Mouse (Mus musculus): Measurements from ENCODE around the gene Atxn1. TPM values are rescaled to one million over a fixed set of nuclear protein-coding genes. Genes with fewer than 3 reads are reported as not detected.

Atxn1 gene
- 1.6 and 2.3 TPM in 2 replicates for polyA plus RNA-seq (2014; fragmentation: Nextera tagmentation; extraction: Ambion mirVana)

DNA sequence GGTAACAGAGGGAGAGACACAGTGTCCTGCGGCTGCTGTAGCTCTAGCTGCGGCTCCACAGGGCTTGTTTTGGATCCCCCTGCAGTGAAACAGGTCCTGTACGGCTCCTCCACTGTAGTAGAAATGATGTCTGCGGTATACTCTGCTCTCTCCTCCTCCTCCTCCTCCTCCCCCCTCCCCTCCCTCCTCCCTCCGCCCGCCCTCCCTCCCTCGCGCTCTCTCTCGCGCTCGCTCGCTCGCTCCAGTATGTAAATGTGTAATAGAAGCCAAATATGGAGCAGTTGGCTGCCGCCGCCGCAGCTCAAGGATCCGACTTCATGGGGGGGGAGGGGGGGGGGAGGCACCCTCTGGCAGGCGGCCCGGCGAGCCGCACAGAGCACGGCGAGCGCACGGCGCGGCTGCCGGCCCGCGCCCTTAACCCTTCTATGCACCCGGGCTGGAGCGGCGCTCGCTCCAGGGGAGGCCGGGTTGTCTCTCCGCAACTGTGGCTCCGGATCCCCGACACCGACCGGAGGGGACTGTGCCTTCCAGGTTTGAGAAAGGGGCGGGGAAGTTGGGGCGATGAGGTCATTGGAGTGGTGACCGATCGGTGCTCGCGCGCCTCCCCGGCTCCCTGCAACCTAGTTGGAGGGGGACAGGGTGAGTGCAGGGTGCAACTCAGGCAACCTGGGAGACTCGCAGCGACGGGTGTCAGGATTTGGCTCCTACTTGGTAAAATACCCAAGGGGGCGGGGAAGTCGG lies at the start of gene Atxn1:
Gene Atxn1, minus strand, starts transcription at position 156 of the 741 bp plus-strand sequence.
- WGBS: under 1% methylated on average over 51 of the region's 53 CpGs
- H3K4me2 ChIP-seq: peak within 1 kb of the TSS; percentile 98
- peak within 1 kb of the TSS; percentile 91 for H3K27ac ChIP-seq (ENCODE audit: low read depth, low read length)
- ATAC-seq (replicated peaks; ENCODE audit: low FRiP score): peak; percentile 82
- H3K4me1 ChIP-seq (replicated peaks; ENCODE audit: control insufficient read depth, insufficient read depth, low read length): peaks cover 17% of the 10 kb centered on the region
- no peaks in the 10 kb centered on the region for H3K9me3 ChIP-seq (ENCODE audit: control insufficient read depth, low read length)
- DNase-seq (ENCODE audit: low spot score): peak; percentile 84
- H3K4me3 ChIP-seq (ENCODE audit: low read depth, low read length): peak within 1 kb of the TSS; percentile 91
- H3K36me3 ChIP-seq (ENCODE audit: control insufficient read depth, insufficient read depth, low read length): no peaks in the 10 kb centered on the region
- H3K9ac ChIP-seq (ENCODE audit: low read depth, low read length): peak within 1 kb of the TSS; percentile 88
- no peaks in the 10 kb centered on the region; the same call in 1 of the 2 replicates for H3K27me3 ChIP-seq (replicated peaks; ENCODE audit: control insufficient read depth, insufficient read depth, low read length)

DNA sequence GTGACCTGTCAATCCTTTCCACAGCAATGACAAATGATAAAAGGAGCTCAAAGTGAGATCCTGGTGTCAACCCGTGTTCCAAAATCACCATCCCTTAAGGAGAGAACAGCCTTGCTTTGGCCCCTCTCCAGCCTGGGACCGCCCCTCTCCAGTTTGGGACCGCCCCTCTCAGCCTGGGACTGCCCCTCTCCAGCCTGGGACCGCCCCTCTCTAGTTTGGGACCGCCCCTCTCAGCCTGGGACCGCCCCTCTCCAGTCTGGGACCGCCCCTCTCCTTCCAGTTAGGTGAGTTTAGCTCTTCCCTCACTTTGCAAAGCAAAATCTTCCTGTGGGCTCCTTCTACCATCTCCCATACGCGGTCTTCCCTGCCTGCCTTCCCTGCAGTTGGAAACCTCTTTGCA lies 46.4 kb upstream of the Atxn1 start:
- H3K9me3 ChIP-seq (ENCODE audit: control insufficient read depth, low read length): no peaks in the 10 kb centered on the region
- no peak overlapping the region for H3K9ac ChIP-seq (ENCODE audit: low read depth, low read length)
- peaks cover 14% of the 10 kb centered on the region for H3K27me3 ChIP-seq (replicated peaks; ENCODE audit: control insufficient read depth, insufficient read depth, low read length)
- no peak overlapping the region for H3K4me2 ChIP-seq
- no peak for ATAC-seq (replicated peaks; ENCODE audit: low FRiP score)
- DNase-seq (ENCODE audit: low spot score): no peak
- H3K4me1 ChIP-seq (replicated peaks; ENCODE audit: control insufficient read depth, insufficient read depth, low read length): peaks cover 3% of the 10 kb centered on the region; the same call in 1 of the 2 replicates
- no peak overlapping the region for H3K27ac ChIP-seq (ENCODE audit: low read depth, low read length)
- 22% methylated on average over 9 of the region's 9 CpGs for WGBS
- no peak overlapping the region for H3K4me3 ChIP-seq (ENCODE audit: low read depth, low read length)
- no peaks in the 10 kb centered on the region for H3K36me3 ChIP-seq (ENCODE audit: control insufficient read depth, insufficient read depth, low read length)

GRCm38 (mm10) chr13:46010075-46010474 lies 45.3 kb upstream of the Atxn1 start:
- no peak overlapping the region for H3K9ac ChIP-seq (ENCODE audit: low read depth, low read length)
- no peak overlapping the region for H3K4me2 ChIP-seq
- DNase-seq (ENCODE audit: low spot score) (no peak), ATAC-seq (replicated peaks; ENCODE audit: low FRiP score) (no peak)
- no peak overlapping the region for H3K27ac ChIP-seq (ENCODE audit: low read depth, low read length)
- WGBS: 77% methylated on average over 12 of the region's 12 CpGs
- no peaks in the 10 kb centered on the region for H3K9me3 ChIP-seq (ENCODE audit: control insufficient read depth, low read length)
- peaks cover 12% of the 10 kb centered on the region for H3K27me3 ChIP-seq (replicated peaks; ENCODE audit: control insufficient read depth, insufficient read depth, low read length)
- H3K36me3 ChIP-seq (ENCODE audit: control insufficient read depth, insufficient read depth, low read length): no peaks in the 10 kb centered on the region
- peaks cover 3% of the 10 kb centered on the region; the same call in 1 of the 2 replicates for H3K4me1 ChIP-seq (replicated peaks; ENCODE audit: control insufficient read depth, insufficient read depth, low read length)
- H3K4me3 ChIP-seq (ENCODE audit: low read depth, low read length): no peak overlapping the region

- Histone ChIP-seq H3K36me3 (ENCODE audit: control insufficient read depth, insufficient read depth, low read length) (no peaks in the 10 kb centered on the region), H3K4me1 (replicated peaks; ENCODE audit: control insufficient read depth, insufficient read depth, low read length) (peaks cover 3% of the 10 kb centered on the region; the same call in 1 of the 2 replicates), H3K27ac (ENCODE audit: low read depth, low read length) (no peak overlapping the region), H3K9me3 (ENCODE audit: control insufficient read depth, low read length) (no peaks in the 10 kb centered on the region), H3K4me3 (ENCODE audit: low read depth, low read length) (no peak overlapping the region), H3K4me2 (no peak overlapping the region), H3K9ac (ENCODE audit: low read depth, low read length) (no peak overlapping the region), H3K27me3 (replicated peaks; ENCODE audit: control insufficient read depth, insufficient read depth, low read length) (peaks cover 12% of the 10 kb centered on the region)
- DNase-seq (ENCODE audit: low spot score) (no peak), ATAC-seq (replicated peaks; ENCODE audit: low FRiP score) (no peak)
- 29% methylated on average over 30 of the region's 30 CpGs for WGBS
These were observed 44.2 kb upstream of the Atxn1 start for GRCm38 (mm10) chr13:46008831-46009666.

GRCm38 (mm10) chr13:46006211-46007102 lies 41.6 kb upstream of the Atxn1 start:
- H3K9me3 ChIP-seq (ENCODE audit: control insufficient read depth, low read length): no peaks in the 10 kb centered on the region
- H3K4me3 ChIP-seq (ENCODE audit: low read depth, low read length): no peak overlapping the region
- ATAC-seq (replicated peaks; ENCODE audit: low FRiP score): no peak
- DNase-seq (ENCODE audit: low spot score): no peak
- no peak overlapping the region for H3K4me2 ChIP-seq
- peaks cover 3% of the 10 kb centered on the region; the same call in 1 of the 2 replicates for H3K4me1 ChIP-seq (replicated peaks; ENCODE audit: control insufficient read depth, insufficient read depth, low read length)
- no peaks in the 10 kb centered on the region for H3K36me3 ChIP-seq (ENCODE audit: control insufficient read depth, insufficient read depth, low read length)
- H3K9ac ChIP-seq (ENCODE audit: low read depth, low read length): no peak overlapping the region
- peaks cover 12% of the 10 kb centered on the region for H3K27me3 ChIP-seq (replicated peaks; ENCODE audit: control insufficient read depth, insufficient read depth, low read length)
- H3K27ac ChIP-seq (ENCODE audit: low read depth, low read length): no peak overlapping the region
- WGBS: 31% methylated on average over 4 of the region's 4 CpGs

- WGBS: 63% methylated on average over 7 of the region's 7 CpGs
- H3K9ac ChIP-seq (ENCODE audit: low read depth, low read length): no peak overlapping the region
- no peak for ATAC-seq (replicated peaks; ENCODE audit: low FRiP score)
- H3K27ac ChIP-seq (ENCODE audit: low read depth, low read length): no peak overlapping the region
- no peak overlapping the region for H3K4me2 ChIP-seq
- no peak for DNase-seq (ENCODE audit: low spot score)
- no peak overlapping the region for H3K4me3 ChIP-seq (ENCODE audit: low read depth, low read length)
- no peaks in the 10 kb centered on the region for H3K9me3 ChIP-seq (ENCODE audit: control insufficient read depth, low read length)
- H3K27me3 ChIP-seq (replicated peaks; ENCODE audit: control insufficient read depth, insufficient read depth, low read length): peaks cover 12% of the 10 kb centered on the region
- no peaks in the 10 kb centered on the region for H3K36me3 ChIP-seq (ENCODE audit: control insufficient read depth, insufficient read depth, low read length)
- peaks cover 3% of the 10 kb centered on the region; the same call in 1 of the 2 replicates for H3K4me1 ChIP-seq (replicated peaks; ENCODE audit: control insufficient read depth, insufficient read depth, low read length)
These were observed 40.8 kb upstream of the Atxn1 start for GRCm38 (mm10) chr13:46005656-46006055.

GRCm38 (mm10) chr13:46001356-46001755 lies 36.5 kb upstream of the Atxn1 start:
- Histone ChIP-seq H3K4me2 (no peak overlapping the region), H3K36me3 (ENCODE audit: control insufficient read depth, insufficient read depth, low read length) (no peaks in the 10 kb centered on the region), H3K27me3 (replicated peaks; ENCODE audit: control insufficient read depth, insufficient read depth, low read length) (no peaks in the 10 kb centered on the region; the same call in 1 of the 2 replicates), H3K4me1 (replicated peaks; ENCODE audit: control insufficient read depth, insufficient read depth, low read length) (peaks cover under 1% of the 10 kb centered on the region; the same call in 1 of the 2 replicates), H3K9ac (ENCODE audit: low read depth, low read length) (no peak overlapping the region), H3K4me3 (ENCODE audit: low read depth, low read length) (no peak overlapping the region), H3K27ac (ENCODE audit: low read depth, low read length) (no peak overlapping the region), H3K9me3 (ENCODE audit: control insufficient read depth, low read length) (no peaks in the 10 kb centered on the region)
- WGBS: 80% methylated on average over 5 of the region's 5 CpGs
- ATAC-seq (replicated peaks; ENCODE audit: low FRiP score): no peak
- no peak for DNase-seq (ENCODE audit: low spot score)

DNA sequence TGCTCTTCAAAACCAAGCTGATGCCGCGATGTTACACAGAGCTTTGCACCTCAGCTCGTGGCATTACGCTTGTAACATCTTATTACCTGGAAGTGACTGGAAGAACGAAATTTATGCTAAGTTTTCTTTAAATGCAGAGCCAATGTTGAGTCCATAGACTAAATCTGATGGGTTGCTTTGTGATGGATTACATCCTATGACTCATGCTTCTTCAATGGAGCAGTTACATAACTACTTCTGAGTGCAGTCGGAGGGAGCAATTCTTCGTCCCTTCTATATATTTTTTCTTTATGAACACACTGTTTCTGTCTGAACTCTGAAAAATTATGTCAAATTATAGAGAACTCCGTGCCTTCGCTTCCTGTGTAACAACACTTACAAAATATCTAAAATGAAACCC lies 28.1 kb upstream of the Atxn1 start:
- 83% methylated on average over 9 of the region's 9 CpGs for WGBS
- no peaks in the 10 kb centered on the region for H3K4me1 ChIP-seq (replicated peaks; ENCODE audit: control insufficient read depth, insufficient read depth, low read length)
- ATAC-seq (replicated peaks; ENCODE audit: low FRiP score): no peak
- no peaks in the 10 kb centered on the region for H3K27me3 ChIP-seq (replicated peaks; ENCODE audit: control insufficient read depth, insufficient read depth, low read length)
- H3K4me3 ChIP-seq (ENCODE audit: low read depth, low read length): no peak overlapping the region
- DNase-seq (ENCODE audit: low spot score): no peak
- no peak overlapping the region for H3K4me2 ChIP-seq
- H3K9ac ChIP-seq (ENCODE audit: low read depth, low read length): no peak overlapping the region
- H3K27ac ChIP-seq (ENCODE audit: low read depth, low read length): no peak overlapping the region
- no peaks in the 10 kb centered on the region for H3K36me3 ChIP-seq (ENCODE audit: control insufficient read depth, insufficient read depth, low read length)
- H3K9me3 ChIP-seq (ENCODE audit: control insufficient read depth, low read length): no peaks in the 10 kb centered on the region
